Mouse (Mus musculus) neural tube, embryonic 12.5 days (tissue): Measurements from ENCODE around the gene Igsf9. TPM values are rescaled to one million over a fixed set of nuclear protein-coding genes. Genes with fewer than 3 reads are reported as not detected.

ENCODE experiments used
- ATAC-seq: fragments of 200-750 bp; cut with Nextera tagmentation; 2 replicates; pipeline ENCODE4 v1.8.0; 2017; ENCODE audit warnings: low read depth, mild to moderate bottlenecking, moderate TSS enrichment, moderate library complexity; ENCODE audit not compliant: low FRiP score
- H3K27ac ChIP-seq: fragments of 300-500 bp; sonication (generic); 2 replicates; pipeline ENCODE4 v1.5.1; 2016
- H3K27me3 ChIP-seq: fragments of 300-500 bp; sonication (generic); replicated peaks from 2 replicates; pipeline ENCODE4 v1.6.1; 2016; ENCODE audit warnings: mild to moderate bottlenecking
- H3K36me3 ChIP-seq: fragments of 300-500 bp; sonication (generic); 2 replicates; pipeline ENCODE4 v1.6.1; 2016; ENCODE audit warnings: mild to moderate bottlenecking
- H3K4me1 ChIP-seq: fragments of 300-500 bp; sonication (generic); 2 replicates; pipeline ENCODE4 v1.6.1; 2016
- H3K4me2 ChIP-seq: fragments of 300-500 bp; sonication (generic); replicated peaks from 2 replicates; pipeline ENCODE4 v1.6.1; 2016; ENCODE audit warnings: mild to moderate bottlenecking
- H3K4me3 ChIP-seq: fragments of 300-500 bp; sonication (generic); 2 replicates; pipeline ENCODE4 v1.5.1; 2016
- H3K9ac ChIP-seq: fragments of 300-500 bp; sonication (generic); 2 replicates; pipeline ENCODE4 v1.6.1; 2016; ENCODE audit warnings: mild to moderate bottlenecking
- H3K9me3 ChIP-seq: fragments of 300-500 bp; sonication (generic); 2 replicates; pipeline ENCODE4 v1.6.1; 2016; ENCODE audit warnings: mild to moderate bottlenecking
- WGBS: fragments of 180-500 bp; shearing (Covaris S2); methylation state at CpG from one replicate; pipeline ENCODE4 v1.1.7; 2016; 5-methylcytosine and 5-hydroxymethylcytosine counted together
- polyA plus RNA-seq: library from polyadenylated mRNA; unstranded; fragments of >200 nt; fragmentation: Nextera tagmentation; extraction: Ambion mirVana; gene quantifications from 2 replicates; pipeline ENCODE4 v1.2.1, GENCODE M21; 2016

Gene Igsf9
- polyA plus RNA-seq, 1 experiment from 2014 or later = 84.1 TPM

GRCm38 (mm10) chr1:172486651-172487050, 5.1 kb downstream of the Igsf9 start:
- H3K27ac ChIP-seq = no peak overlapping the region
- no peaks in the 10 kb centered on the region for H3K9me3 ChIP-seq
- H3K4me3 ChIP-seq = no peak overlapping the region
- ATAC-seq = no peak
- 24% methylated on average over 5 of the region's 5 CpGs for WGBS
- no peaks in the 10 kb centered on the region for H3K27me3 ChIP-seq
- peaks cover 25% of the 10 kb centered on the region for H3K36me3 ChIP-seq
- peaks cover 62% of the 10 kb centered on the region for H3K4me1 ChIP-seq
- peak overlapping the region; percentile 91 for H3K4me2 ChIP-seq
- peak overlapping the region; percentile 75; the same call in 1 of the 2 replicates for H3K9ac ChIP-seq

GRCm38 (mm10) chr1:172487859-172488258, 6.3 kb downstream of the Igsf9 start:
- H3K27ac ChIP-seq = no peak overlapping the region
- ATAC-seq = no peak
- H3K4me2 ChIP-seq = no peak overlapping the region
- H3K4me1 ChIP-seq = peaks cover 62% of the 10 kb centered on the region
- no peak overlapping the region for H3K9ac ChIP-seq
- H3K27me3 ChIP-seq = no peaks in the 10 kb centered on the region
- peaks cover 36% of the 10 kb centered on the region for H3K36me3 ChIP-seq
- H3K4me3 ChIP-seq = no peak overlapping the region
- WGBS = 83% methylated on average over 4 of the region's 4 CpGs
- no peaks in the 10 kb centered on the region for H3K9me3 ChIP-seq

GRCm38 (mm10) chr1:172488831-172489230, 7.2 kb downstream of the Igsf9 start:
- H3K27ac ChIP-seq = no peak overlapping the region
- H3K9me3 ChIP-seq = no peaks in the 10 kb centered on the region
- H3K36me3 ChIP-seq = peaks cover 46% of the 10 kb centered on the region
- no peak overlapping the region for H3K4me2 ChIP-seq
- H3K9ac ChIP-seq = no peak overlapping the region
- H3K4me3 ChIP-seq = no peak overlapping the region
- H3K4me1 ChIP-seq = peaks cover 52% of the 10 kb centered on the region
- no peak for ATAC-seq
- 82% methylated on average over 7 of the region's 7 CpGs for WGBS
- H3K27me3 ChIP-seq = no peaks in the 10 kb centered on the region

GRCm38 (mm10) chr1:172489585-172490250, 8.1 kb downstream of the Igsf9 start:
- H3K27me3 ChIP-seq = no peaks in the 10 kb centered on the region
- H3K4me1 ChIP-seq = peaks cover 43% of the 10 kb centered on the region
- 61% methylated on average over 12 of the region's 12 CpGs for WGBS
- peak; percentile 30 for ATAC-seq
- peak overlapping the region; percentile 48 for H3K4me2 ChIP-seq
- no peak overlapping the region for H3K9ac ChIP-seq
- H3K36me3 ChIP-seq = peaks cover 55% of the 10 kb centered on the region
- H3K9me3 ChIP-seq = no peaks in the 10 kb centered on the region
- no peak overlapping the region for H3K4me3 ChIP-seq
- H3K27ac ChIP-seq = no peak overlapping the region

GRCm38 (mm10) chr1:172490261-172490661, 8.7 kb downstream of the Igsf9 start:
- H3K27ac ChIP-seq = no peak overlapping the region
- H3K4me3 ChIP-seq = no peak overlapping the region
- H3K27me3 ChIP-seq = no peaks in the 10 kb centered on the region
- H3K4me2 ChIP-seq = peak overlapping the region; percentile 48
- H3K9me3 ChIP-seq = no peaks in the 10 kb centered on the region
- ATAC-seq = peak; percentile 41
- H3K4me1 ChIP-seq = peaks cover 38% of the 10 kb centered on the region
- peaks cover 60% of the 10 kb centered on the region for H3K36me3 ChIP-seq
- H3K9ac ChIP-seq = no peak overlapping the region
- WGBS = 12% methylated on average over 10 of the region's 10 CpGs

- Histone ChIP-seq H3K9me3 (no peaks in the 10 kb centered on the region), H3K27me3 (no peaks in the 10 kb centered on the region), H3K9ac (no peak overlapping the region), H3K4me3 (no peak overlapping the region), H3K36me3 (peaks cover 75% of the 10 kb centered on the region), H3K4me1 (peaks cover 20% of the 10 kb centered on the region), H3K4me2 (no peak overlapping the region), H3K27ac (no peak overlapping the region)
- 83% methylated on average over 8 of the region's 8 CpGs for WGBS
- ATAC-seq = no peak
Observed at GRCm38 (mm10) chr1:172492047-172492446, 10.5 kb downstream of the Igsf9 start.

GRCm38 (mm10) chr1:172493516-172493915, 11.9 kb downstream of the Igsf9 start:
- Histone ChIP-seq H3K4me3 (no peak overlapping the region), H3K4me2 (no peak overlapping the region), H3K4me1 (peaks cover 16% of the 10 kb centered on the region), H3K36me3 (peaks cover 84% of the 10 kb centered on the region), H3K27ac (no peak overlapping the region), H3K9ac (no peak overlapping the region), H3K27me3 (0 out of 2 replicates have a peak, but pooled peaks cover 2% of the 10 kb centered on the region), H3K9me3 (no peaks in the 10 kb centered on the region)
- no peak for ATAC-seq
- 81% methylated on average over 6 of the region's 6 CpGs for WGBS

- 81% methylated on average over 17 of the region's 17 CpGs for WGBS
- Histone ChIP-seq H3K36me3 (peaks cover 74% of the 10 kb centered on the region), H3K4me3 (no peak overlapping the region), H3K9me3 (no peaks in the 10 kb centered on the region), H3K9ac (no peak overlapping the region), H3K4me1 (peaks cover 18% of the 10 kb centered on the region), H3K4me2 (no peak overlapping the region), H3K27me3 (peaks cover 24% of the 10 kb centered on the region), H3K27ac (no peak overlapping the region)
- ATAC-seq = no peak
Observed at GRCm38 (mm10) chr1:172496030-172496429, 14.4 kb downstream of the Igsf9 start.

GRCm38 (mm10) chr1:172497428-172497827, 15.8 kb downstream of the Igsf9 start:
- Histone ChIP-seq H3K9me3 (no peaks in the 10 kb centered on the region), H3K4me1 (peaks cover 25% of the 10 kb centered on the region), H3K4me2 (no peak overlapping the region), H3K36me3 (peaks cover 62% of the 10 kb centered on the region), H3K27ac (no peak overlapping the region), H3K9ac (no peak overlapping the region), H3K27me3 (peaks cover 27% of the 10 kb centered on the region), H3K4me3 (no peak overlapping the region)
- WGBS = 88% methylated on average over 10 of the region's 10 CpGs
- ATAC-seq = no peak

GRCm38 (mm10) chr1:172499765-172500441, 18.3 kb downstream of the Igsf9 start, which contains the start of gene Tagln2:
Tagln2 (plus strand) TSS chr1:172500047.
- Histone ChIP-seq H3K27ac (no peak within 1 kb of the TSS), H3K9ac (peak within 1 kb of the TSS; percentile 54), H3K36me3 (peaks cover 37% of the 10 kb centered on the region), H3K27me3 (peaks cover 27% of the 10 kb centered on the region), H3K9me3 (no peaks in the 10 kb centered on the region), H3K4me2 (peak within 1 kb of the TSS; percentile 63), H3K4me1 (peaks cover 50% of the 10 kb centered on the region), H3K4me3 (peak within 1 kb of the TSS; percentile 49)
- ATAC-seq = peak; percentile 14; the same call in 1 of the 2 replicates
- 1% methylated on average over 30 of the region's 30 CpGs for WGBS

- under 1% methylated on average over 56 of the region's 56 CpGs for WGBS
- no peaks in the 10 kb centered on the region for H3K9me3 ChIP-seq
- H3K36me3 ChIP-seq = peaks cover 29% of the 10 kb centered on the region
- H3K9ac ChIP-seq = peak overlapping the region; percentile 54
- no peak overlapping the region for H3K27ac ChIP-seq
- H3K4me3 ChIP-seq = peak overlapping the region; percentile 49
- H3K4me1 ChIP-seq = peaks cover 52% of the 10 kb centered on the region
- H3K4me2 ChIP-seq = peak overlapping the region; percentile 63
- peak; percentile 17 for ATAC-seq
- H3K27me3 ChIP-seq = peaks cover 27% of the 10 kb centered on the region
Observed at GRCm38 (mm10) chr1:172500451-172501370, 19.1 kb downstream of the Igsf9 start.
